Mouse (Mus musculus): ENCODE measurements around the gene Pold2. TPM values are rescaled to one million over a fixed set of nuclear protein-coding genes. Genes with fewer than 3 reads are reported as not detected.

Pold2 gene
- polyA plus RNA-seq, 1 experiment from 2014 or later, result 155 TPM

- peaks cover 11% of the 10 kb centered on the region; the same call in 1 of the 2 replicates for H3K4me1 ChIP-seq (ENCODE audit: insufficient read depth, low read length)
- H3K9me3 ChIP-seq (ENCODE audit: low read length), result 0 out of 2 replicates have a peak, but pooled peaks cover 2% of the 10 kb centered on the region
- peak within 1 kb of the TSS; percentile 86 for H3K27ac ChIP-seq (ENCODE audit: low read length)
- peak; percentile 97 for ATAC-seq (ENCODE audit: low FRiP score, low TSS enrichment)
- no peaks in the 10 kb centered on the region for H3K27me3 ChIP-seq (ENCODE audit: insufficient read depth, low read length)
- H3K4me2 ChIP-seq (replicated peaks; ENCODE audit: low read depth, low read length), result peak within 1 kb of the TSS; percentile 78
- H3K9ac ChIP-seq (replicated peaks; ENCODE audit: low read length), result peak within 1 kb of the TSS; percentile 76
- H3K36me3 ChIP-seq (ENCODE audit: insufficient read depth, low read length), result peaks cover 21% of the 10 kb centered on the region
- peak within 1 kb of the TSS; percentile 64 for H3K4me3 ChIP-seq (ENCODE audit: low read length)
- under 1% methylated on average over 63 of the region's 63 CpGs for whole genome bisulfite sequencing
These were observed 40.5 kb downstream of the Pold2 start, which contains the start of gene Polm for GRCm38 (mm10) chr11:5837251-5838246. Gene Polm (minus strand): TSS chr11:5838016.

- Histone ChIP-seq H3K27ac (ENCODE audit: low read length) (no peak overlapping the region), H3K4me1 (ENCODE audit: insufficient read depth, low read length) (peaks cover 11% of the 10 kb centered on the region; the same call in 1 of the 2 replicates), H3K9me3 (ENCODE audit: low read length) (0 out of 2 replicates have a peak, but pooled peaks cover 2% of the 10 kb centered on the region), H3K27me3 (ENCODE audit: insufficient read depth, low read length) (no peaks in the 10 kb centered on the region), H3K36me3 (ENCODE audit: insufficient read depth, low read length) (peaks cover 32% of the 10 kb centered on the region), H3K4me2 (replicated peaks; ENCODE audit: low read depth, low read length) (no peak overlapping the region), H3K4me3 (ENCODE audit: low read length) (no peak overlapping the region), H3K9ac (replicated peaks; ENCODE audit: low read length) (no peak overlapping the region)
- 41% methylated on average over 1 of the region's 1 CpGs for WGBS
- no peak for ATAC-seq (ENCODE audit: low FRiP score, low TSS enrichment)
These were observed 42.0 kb downstream of the Pold2 start for GRCm38 (mm10) chr11:5836126-5836525.

- peaks cover 11% of the 10 kb centered on the region; the same call in 1 of the 2 replicates for H3K4me1 ChIP-seq (ENCODE audit: insufficient read depth, low read length)
- no peak overlapping the region for H3K27ac ChIP-seq (ENCODE audit: low read length)
- H3K9ac ChIP-seq (replicated peaks; ENCODE audit: low read length), result no peak overlapping the region
- no peak for ATAC-seq (ENCODE audit: low FRiP score, low TSS enrichment)
- no peak overlapping the region for H3K4me2 ChIP-seq (replicated peaks; ENCODE audit: low read depth, low read length)
- no peaks in the 10 kb centered on the region for H3K27me3 ChIP-seq (ENCODE audit: insufficient read depth, low read length)
- no peak overlapping the region for H3K4me3 ChIP-seq (ENCODE audit: low read length)
- H3K36me3 ChIP-seq (ENCODE audit: insufficient read depth, low read length), result peaks cover 39% of the 10 kb centered on the region
- 84% methylated on average over 7 of the region's 7 CpGs for WGBS
- H3K9me3 ChIP-seq (ENCODE audit: low read length), result no peaks in the 10 kb centered on the region
These were observed 43.0 kb downstream of the Pold2 start for GRCm38 (mm10) chr11:5835057-5835456.

GRCm38 (mm10) chr11:5834506-5834905 lies 43.6 kb downstream of the Pold2 start:
- Histone ChIP-seq H3K4me2 (replicated peaks; ENCODE audit: low read depth, low read length) (no peak overlapping the region), H3K27ac (ENCODE audit: low read length) (no peak overlapping the region), H3K36me3 (ENCODE audit: insufficient read depth, low read length) (peaks cover 41% of the 10 kb centered on the region), H3K4me1 (ENCODE audit: insufficient read depth, low read length) (peaks cover 11% of the 10 kb centered on the region; the same call in 1 of the 2 replicates), H3K9ac (replicated peaks; ENCODE audit: low read length) (no peak overlapping the region), H3K9me3 (ENCODE audit: low read length) (no peaks in the 10 kb centered on the region), H3K4me3 (ENCODE audit: low read length) (no peak overlapping the region), H3K27me3 (ENCODE audit: insufficient read depth, low read length) (no peaks in the 10 kb centered on the region)
- no peak for ATAC-seq (ENCODE audit: low FRiP score, low TSS enrichment)
- 57% methylated on average over 9 of the region's 9 CpGs for WGBS

- ATAC-seq (ENCODE audit: low FRiP score, low TSS enrichment), result no peak
- 94% methylated on average over 12 of the region's 12 CpGs for WGBS
- Histone ChIP-seq H3K36me3 (ENCODE audit: insufficient read depth, low read length) (peaks cover 45% of the 10 kb centered on the region), H3K9me3 (ENCODE audit: low read length) (no peaks in the 10 kb centered on the region), H3K9ac (replicated peaks; ENCODE audit: low read length) (no peak overlapping the region), H3K4me1 (ENCODE audit: insufficient read depth, low read length) (no peaks in the 10 kb centered on the region), H3K27me3 (ENCODE audit: insufficient read depth, low read length) (no peaks in the 10 kb centered on the region), H3K4me3 (ENCODE audit: low read length) (no peak overlapping the region), H3K27ac (ENCODE audit: low read length) (no peak overlapping the region), H3K4me2 (replicated peaks; ENCODE audit: low read depth, low read length) (no peak overlapping the region)
These were observed 48.8 kb downstream of the Pold2 start for GRCm38 (mm10) chr11:5829327-5829726.

- Histone ChIP-seq H3K27ac (ENCODE audit: low read length) (no peak overlapping the region), H3K27me3 (ENCODE audit: insufficient read depth, low read length) (no peaks in the 10 kb centered on the region), H3K9me3 (ENCODE audit: low read length) (no peaks in the 10 kb centered on the region), H3K4me1 (ENCODE audit: insufficient read depth, low read length) (no peaks in the 10 kb centered on the region), H3K36me3 (ENCODE audit: insufficient read depth, low read length) (peaks cover 40% of the 10 kb centered on the region), H3K4me2 (replicated peaks; ENCODE audit: low read depth, low read length) (no peak overlapping the region), H3K9ac (replicated peaks; ENCODE audit: low read length) (no peak overlapping the region), H3K4me3 (ENCODE audit: low read length) (no peak overlapping the region)
- WGBS, result 88% methylated on average over 11 of the region's 11 CpGs
- no peak for ATAC-seq (ENCODE audit: low FRiP score, low TSS enrichment)
These were observed 49.4 kb downstream of the Pold2 start for GRCm38 (mm10) chr11:5828509-5829191.

- Histone ChIP-seq H3K9ac (replicated peaks; ENCODE audit: low read length) (no peak overlapping the region), H3K9me3 (ENCODE audit: low read length) (no peaks in the 10 kb centered on the region), H3K27ac (ENCODE audit: low read length) (no peak overlapping the region), H3K4me3 (ENCODE audit: low read length) (no peak overlapping the region), H3K4me1 (ENCODE audit: insufficient read depth, low read length) (no peaks in the 10 kb centered on the region), H3K4me2 (replicated peaks; ENCODE audit: low read depth, low read length) (no peak overlapping the region), H3K27me3 (ENCODE audit: insufficient read depth, low read length) (no peaks in the 10 kb centered on the region), H3K36me3 (ENCODE audit: insufficient read depth, low read length) (peaks cover 36% of the 10 kb centered on the region)
- no peak for ATAC-seq (ENCODE audit: low FRiP score, low TSS enrichment)
- WGBS, result 93% methylated on average over 5 of the region's 5 CpGs
These were observed 50.2 kb downstream of the Pold2 start for GRCm38 (mm10) chr11:5827931-5828330.

- Histone ChIP-seq H3K27me3 (ENCODE audit: insufficient read depth, low read length) (no peaks in the 10 kb centered on the region), H3K4me2 (replicated peaks; ENCODE audit: low read depth, low read length) (no peak overlapping the region), H3K4me3 (ENCODE audit: low read length) (no peak overlapping the region), H3K9me3 (ENCODE audit: low read length) (no peaks in the 10 kb centered on the region), H3K27ac (ENCODE audit: low read length) (no peak overlapping the region), H3K9ac (replicated peaks; ENCODE audit: low read length) (no peak overlapping the region), H3K36me3 (ENCODE audit: insufficient read depth, low read length) (peaks cover 14% of the 10 kb centered on the region), H3K4me1 (ENCODE audit: insufficient read depth, low read length) (no peaks in the 10 kb centered on the region)
- ATAC-seq (ENCODE audit: low FRiP score, low TSS enrichment), result no peak
These were observed 52.7 kb downstream of the Pold2 start for GRCm38 (mm10) chr11:5825432-5825831.

Measured in kidney, embryonic 16.5 days (tissue).